Mouse (Mus musculus) C2C12 (cell line): ENCODE data around the gene Mst1.

Source experiments
- CTCF ChIP-seq: IDR thresholded peaks from one replicate; pipeline ENCODE4 v1.5.1; 2011; ENCODE audit not compliant: control insufficient read depth, insufficient read depth, insufficient read length
- MAX ChIP-seq: IDR thresholded peaks from one replicate; pipeline ENCODE4 v1.6.1; 2011; ENCODE audit warnings: mild to moderate bottlenecking, control low read depth
- MYOG ChIP-seq: IDR thresholded peaks from one replicate; pipeline ENCODE4 v1.6.1; 2011; ENCODE audit not compliant: control insufficient read depth, insufficient read length; ENCODE audit errors: extremely low read depth

DNA sequence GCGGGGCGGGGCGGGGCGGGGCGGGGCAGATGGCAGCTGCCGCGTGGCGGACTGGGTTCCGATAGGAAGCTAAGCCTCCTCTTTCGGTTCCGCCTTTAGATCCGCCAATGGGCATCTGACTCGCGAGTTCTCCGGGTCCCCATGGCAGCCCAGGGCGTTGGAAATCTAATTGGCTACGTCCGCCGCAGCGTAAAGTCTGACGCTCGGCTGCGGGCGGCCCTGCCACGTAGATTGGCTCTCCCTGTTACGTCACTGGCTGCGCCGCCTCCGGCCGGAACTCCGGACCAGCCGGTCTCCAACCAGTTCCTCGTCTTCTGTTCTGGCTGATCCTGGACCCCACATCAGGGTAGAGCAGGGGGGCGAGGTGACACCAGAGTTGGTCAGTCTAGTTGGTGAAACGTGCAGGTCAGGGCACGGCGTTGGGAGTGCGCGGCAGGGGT is 31.2 kb upstream of the Mst1 start, which contains the start of gene Gmppb:
- no peak for TF ChIP-seq MYOG
- TF ChIP-seq CTCF: no peak
- no peak for TF ChIP-seq MAX
